ENCODE assay signal across 11 mouse cellular contexts in the genomic region with DNA sequence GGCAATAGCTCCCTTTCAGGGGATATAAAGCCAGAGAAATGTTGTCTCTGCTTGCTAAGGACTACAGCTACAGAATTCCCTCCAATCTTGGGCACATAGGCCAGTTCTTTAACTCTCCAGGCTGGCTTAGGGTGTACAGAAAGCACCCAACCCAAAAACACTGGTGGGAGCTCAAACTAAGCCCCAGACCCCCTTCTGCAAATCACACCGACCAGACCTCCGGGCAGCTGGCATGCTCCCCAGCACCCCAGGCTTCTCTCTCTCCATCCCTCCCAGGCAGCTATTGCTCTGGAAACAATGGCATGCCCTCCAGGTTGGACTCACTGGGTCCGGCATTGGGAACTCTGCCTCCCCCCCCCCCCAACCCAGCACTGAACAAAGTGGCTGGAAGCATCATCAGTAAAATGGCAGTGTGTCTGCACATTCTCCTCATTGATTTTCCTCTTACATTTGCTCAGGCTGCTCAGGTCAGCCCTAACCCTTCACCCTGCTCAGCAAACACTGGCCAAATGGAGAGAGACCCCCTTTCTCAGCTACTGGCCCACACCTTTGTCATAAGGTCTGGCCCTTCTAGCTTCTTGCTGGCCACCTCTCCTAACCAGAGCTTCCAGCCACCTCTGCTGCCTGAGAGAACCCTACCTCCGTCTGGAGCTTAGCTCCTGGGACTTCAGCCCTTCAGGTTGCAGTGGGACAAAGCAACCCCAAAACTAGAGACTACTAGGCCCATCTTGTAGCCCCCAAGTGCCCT. TPM values are rescaled to one million over a fixed set of nuclear protein-coding genes. Genes with fewer than 3 reads are reported as not detected.
DNase-seq lines count a peak whose midpoint lies in the region; ATAC-seq and TF ChIP-seq lines count a peak whose summit lies in the region.
"Had no signal": no experiment of that assay in that cellular context is flagged by ENCODE, and none has a peak within 500 bp of the region (broad histone marks: within the 10 kb centered on the region; RNA-seq: fewer than 3 reads in every experiment).

No protein-coding gene starts in this region.

- peak overlapping the region; percentile 64 for H3K9ac ChIP-seq in heart, embryonic 13.5 days
- H3K9ac ChIP-seq in embryonic facial prominence, embryonic 14.5 days (ENCODE audit: low read depth, low read length), result no peak overlapping the region; the same call in 1 of the 2 replicates
- peak overlapping the region; percentile 61 for H3K9ac ChIP-seq in intestine, postnatal 0 days (ENCODE audit: low read depth, low read length)
- H3K9ac ChIP-seq in neural tube, embryonic 11.5 days (ENCODE audit: low read length), result peak overlapping the region; percentile 99

- intact Hi-C loops in heart, postnatal 10 days (cut with DNase I), result no loop called here

- H3K4me1 ChIP-seq in heart, embryonic 13.5 days, result no peaks in the 10 kb centered on the region
- H3K4me1 ChIP-seq in embryonic facial prominence, embryonic 14.5 days (ENCODE audit: control insufficient read depth, insufficient read depth, low read length), result no peaks in the 10 kb centered on the region
- H3K4me1 ChIP-seq in intestine, postnatal 0 days (replicated peaks; ENCODE audit: control insufficient read depth, insufficient read depth, low read length), result no peaks in the 10 kb centered on the region
- H3K4me1 ChIP-seq in neural tube, embryonic 11.5 days (ENCODE audit: control insufficient read depth, insufficient read depth, low read length), result peaks cover 58% of the 10 kb centered on the region
- H3K4me1 ChIP-seq in forebrain, embryonic 10.5 days, result peaks cover 8% of the 10 kb centered on the region

- no peak for ATAC-seq in heart, embryonic 13.5 days (ENCODE audit: extremely low read depth, insufficient number of reproducible peaks, low FRiP score, low TSS enrichment)
- ATAC-seq in embryonic facial prominence, embryonic 14.5 days (ENCODE audit: low read depth), result no peak
- no peak for ATAC-seq in intestine, postnatal 0 days
- ATAC-seq in neural tube, embryonic 11.5 days (ENCODE audit: insufficient read depth, low FRiP score, low TSS enrichment), result no peak

- peaks cover 99% of the 10 kb centered on the region for H3K27me3 ChIP-seq in heart, embryonic 13.5 days (replicated peaks)
- H3K27me3 ChIP-seq in embryonic facial prominence, embryonic 14.5 days (replicated peaks; ENCODE audit: control insufficient read depth, insufficient read depth, low read length), result peaks cover 98% of the 10 kb centered on the region
- H3K27me3 ChIP-seq in intestine, postnatal 0 days (replicated peaks; ENCODE audit: control insufficient read depth, insufficient read depth, low read length), result peaks cover 15% of the 10 kb centered on the region; the same call in 1 of the 2 replicates
- no peaks in the 10 kb centered on the region for H3K27me3 ChIP-seq in neural tube, embryonic 11.5 days (ENCODE audit: control insufficient read depth, insufficient read depth, low read length)
- peaks cover 100% of the 10 kb centered on the region for H3K27me3 ChIP-seq in forebrain, embryonic 10.5 days (ENCODE audit: poor library complexity, severe bottlenecking)
- H3K27me3 ChIP-seq: CH12.LX had no signal

- peak overlapping the region; percentile 50 for H3K4me2 ChIP-seq in heart, embryonic 13.5 days
- peak overlapping the region; percentile 29; the same call in 1 of the 2 replicates for H3K4me2 ChIP-seq in embryonic facial prominence, embryonic 14.5 days (ENCODE audit: low read depth, low read length)
- H3K4me2 ChIP-seq in intestine, postnatal 0 days (replicated peaks; ENCODE audit: low read depth), result peak overlapping the region; percentile 76
- H3K4me2 ChIP-seq in neural tube, embryonic 11.5 days (ENCODE audit: low read depth), result peak overlapping the region; percentile 78

- H3K4me3 ChIP-seq in heart, embryonic 13.5 days, result peak overlapping the region; percentile 52
- peak overlapping the region; percentile 0; the same call in 1 of the 2 replicates for H3K4me3 ChIP-seq in embryonic facial prominence, embryonic 14.5 days (ENCODE audit: low read depth, low read length)
- peak overlapping the region; percentile 61 for H3K4me3 ChIP-seq in intestine, postnatal 0 days (ENCODE audit: low read depth, low read length)
- peak overlapping the region; percentile 91 for H3K4me3 ChIP-seq in neural tube, embryonic 11.5 days (ENCODE audit: low read depth, low read length)
- no peak overlapping the region for H3K4me3 ChIP-seq in forebrain, embryonic 10.5 days

- 5% methylated on average over 4 of the region's 4 CpGs for WGBS in heart, embryonic 13.5 days
- 1% methylated on average over 4 of the region's 4 CpGs for WGBS in embryonic facial prominence, embryonic 14.5 days
- WGBS in intestine, postnatal 0 days, result 49% methylated on average over 4 of the region's 4 CpGs
- WGBS in neural tube, embryonic 11.5 days, result 0% methylated on average over 4 of the region's 4 CpGs
- 0% methylated on average over 4 of the region's 4 CpGs for WGBS in forebrain, embryonic 10.5 days

- no peak for TF ChIP-seq CTCF in intestine, postnatal 0 days (IDR thresholded peaks at IDR 0.05; ENCODE audit: low read depth)

- no peaks in the 10 kb centered on the region for H3K9me3 ChIP-seq in heart, embryonic 13.5 days
- H3K9me3 ChIP-seq in embryonic facial prominence, embryonic 14.5 days (ENCODE audit: control insufficient read depth, low read length), result no peaks in the 10 kb centered on the region
- H3K9me3 ChIP-seq in intestine, postnatal 0 days (ENCODE audit: control insufficient read depth), result no peaks in the 10 kb centered on the region
- no peaks in the 10 kb centered on the region for H3K9me3 ChIP-seq in neural tube, embryonic 11.5 days (ENCODE audit: control insufficient read depth, low read length)
- H3K9me3 ChIP-seq in forebrain, embryonic 10.5 days, result no peaks in the 10 kb centered on the region

- peak overlapping the region; percentile 8 for H3K27ac ChIP-seq in heart, embryonic 13.5 days (replicated peaks)
- no peak overlapping the region for H3K27ac ChIP-seq in embryonic facial prominence, embryonic 14.5 days (replicated peaks; ENCODE audit: low read depth, low read length)
- peak overlapping the region; percentile 58 for H3K27ac ChIP-seq in intestine, postnatal 0 days (ENCODE audit: low read depth, low read length)
- H3K27ac ChIP-seq in neural tube, embryonic 11.5 days (ENCODE audit: low read depth, low read length), result peak overlapping the region; percentile 100
- H3K27ac ChIP-seq in forebrain, embryonic 10.5 days, result no peak overlapping the region
- H3K27ac ChIP-seq: macrophage had no signal

- H3K36me3 ChIP-seq in heart, embryonic 13.5 days, result no peaks in the 10 kb centered on the region
- no peaks in the 10 kb centered on the region for H3K36me3 ChIP-seq in embryonic facial prominence, embryonic 14.5 days (ENCODE audit: control insufficient read depth, insufficient read depth, low read length)
- no peaks in the 10 kb centered on the region for H3K36me3 ChIP-seq in intestine, postnatal 0 days (ENCODE audit: control insufficient read depth, insufficient read depth)
- H3K36me3 ChIP-seq in neural tube, embryonic 11.5 days (ENCODE audit: control insufficient read depth, insufficient read depth, low read length), result no peaks in the 10 kb centered on the region
- no peaks in the 10 kb centered on the region for H3K36me3 ChIP-seq in forebrain, embryonic 10.5 days (replicated peaks)

- DNase-seq in heart, postnatal 10 days, result no peak
- DNase-seq in embryonic facial prominence, embryonic 14.5 days (ENCODE audit: low spot score), result no peak
- peak; percentile 67 for DNase-seq in neural tube, embryonic 11.5 days (ENCODE audit: low spot score)
- DNase-seq in ovary, postnatal 36 days (ENCODE audit: low spot score), result no peak
- no peak for DNase-seq in thymus, postnatal 25 days
- DNase-seq in forebrain, embryonic 10.5 days (ENCODE audit: extremely low spot score, low spot score), result no peak
- DNase-seq: cerebellum, adult 11 months had no signal

RNA-seq across cellular contexts. Expression of gene 5730596B20Rik, which starts 1.8 kb away (rescaled TPM):
- polyA plus RNA-seq in heart, embryonic 13.5 days (2015; fragmentation: Nextera tagmentation; extraction: Ambion mirVana), result 0.15 and 0.33 TPM in 2 replicates
- under 1 TPM; 0.10 to 0.17 TPM for total RNA-seq in heart, postnatal 10 days (2021)
- polyA plus RNA-seq in embryonic facial prominence, embryonic 14.5 days (2014; fragmentation: Nextera tagmentation; extraction: Ambion mirVana), result 0.10 and 0.46 TPM in 2 replicates
- polyA plus RNA-seq in intestine, postnatal 0 days (2015; fragmentation: Nextera tagmentation; extraction: Ambion mirVana), result 0.61 and 0.97 TPM in 2 replicates
- polyA plus RNA-seq in neural tube, embryonic 11.5 days (2014; fragmentation: Nextera tagmentation; extraction: Ambion mirVana), result 4.1 and 4.5 TPM in 2 replicates
- polyA plus RNA-seq in forebrain, embryonic 10.5 days (2016; fragmentation: Nextera tagmentation; extraction: Ambion mirVana), result not detected in 2 replicates
- total RNA-seq: CH12.LX had no signal
- polyA plus RNA-seq: macrophage had no signal

RNA-seq across cellular contexts. Expression of gene Hoxa4, which starts 12.5 kb away (rescaled TPM):
- 0.71 and 0.74 TPM in 2 replicates for polyA plus RNA-seq in heart, embryonic 13.5 days (2015; fragmentation: Nextera tagmentation; extraction: Ambion mirVana)
- total RNA-seq in heart, postnatal 10 days (2021), result 1 to 10 TPM in 1 of 2 experiments, under 1 TPM in 1; 0.69 to 1.3 TPM
- polyA plus RNA-seq in embryonic facial prominence, embryonic 14.5 days (2014; fragmentation: Nextera tagmentation; extraction: Ambion mirVana), result 1.1 and 1.6 TPM in 2 replicates
- polyA plus RNA-seq in intestine, postnatal 0 days (2015; fragmentation: Nextera tagmentation; extraction: Ambion mirVana), result 3.6 and 4.5 TPM in 2 replicates
- 10.2 and 11.7 TPM in 2 replicates for polyA plus RNA-seq in neural tube, embryonic 11.5 days (2014; fragmentation: Nextera tagmentation; extraction: Ambion mirVana)
- polyA plus RNA-seq in forebrain, embryonic 10.5 days (2016; fragmentation: Nextera tagmentation; extraction: Ambion mirVana), result not detected in 2 replicates
- total RNA-seq: CH12.LX had no signal

RNA-seq across cellular contexts. Expression of gene Hoxa2, which starts 14.5 kb away (rescaled TPM):
- polyA plus RNA-seq in heart, embryonic 13.5 days (2015; fragmentation: Nextera tagmentation; extraction: Ambion mirVana), result 1.5 and 2.5 TPM in 2 replicates
- 1 to 10 TPM in 1 of 2 experiments, under 1 TPM in 1; 0.98 to 1.0 TPM for total RNA-seq in heart, postnatal 10 days (2021)
- polyA plus RNA-seq in embryonic facial prominence, embryonic 14.5 days (2014; fragmentation: Nextera tagmentation; extraction: Ambion mirVana), result 7.2 and 11.1 TPM in 2 replicates
- 3.3 TPM in 2 replicates for polyA plus RNA-seq in intestine, postnatal 0 days (2015; fragmentation: Nextera tagmentation; extraction: Ambion mirVana)
- polyA plus RNA-seq in neural tube, embryonic 11.5 days (2014; fragmentation: Nextera tagmentation; extraction: Ambion mirVana), result 36.0 and 37.5 TPM in 2 replicates
- not detected in 2 replicates for polyA plus RNA-seq in forebrain, embryonic 10.5 days (2016; fragmentation: Nextera tagmentation; extraction: Ambion mirVana)
- total RNA-seq: CH12.LX had no signal
- polyA plus RNA-seq: macrophage had no signal

RNA-seq across cellular contexts. Expression of gene Hoxa1, which starts 21.0 kb away (rescaled TPM):
- polyA plus RNA-seq in heart, embryonic 13.5 days (2015; fragmentation: Nextera tagmentation; extraction: Ambion mirVana), result 0.97 and 1.6 TPM in 2 replicates
- under 1 TPM; 0.22 to 0.30 TPM for total RNA-seq in heart, postnatal 10 days (2021)
- 1.4 and 1.7 TPM in 2 replicates for polyA plus RNA-seq in embryonic facial prominence, embryonic 14.5 days (2014; fragmentation: Nextera tagmentation; extraction: Ambion mirVana)
- 0.37 and 0.52 TPM in 2 replicates for polyA plus RNA-seq in intestine, postnatal 0 days (2015; fragmentation: Nextera tagmentation; extraction: Ambion mirVana)
- 8.0 and 9.3 TPM in 2 replicates for polyA plus RNA-seq in neural tube, embryonic 11.5 days (2014; fragmentation: Nextera tagmentation; extraction: Ambion mirVana)
- polyA plus RNA-seq in forebrain, embryonic 10.5 days (2016; fragmentation: Nextera tagmentation; extraction: Ambion mirVana), result not detected in 2 replicates

RNA-seq across cellular contexts. Expression of gene Hoxa5, which starts 25.3 kb away (rescaled TPM):
- 3.6 and 5.9 TPM in 2 replicates for polyA plus RNA-seq in heart, embryonic 13.5 days (2015; fragmentation: Nextera tagmentation; extraction: Ambion mirVana)
- 1 to 10 TPM; 1.2 to 1.6 TPM for total RNA-seq in heart, postnatal 10 days (2021)
- 2.4 and 3.3 TPM in 2 replicates for polyA plus RNA-seq in embryonic facial prominence, embryonic 14.5 days (2014; fragmentation: Nextera tagmentation; extraction: Ambion mirVana)
- 14.8 and 15.3 TPM in 2 replicates for polyA plus RNA-seq in intestine, postnatal 0 days (2015; fragmentation: Nextera tagmentation; extraction: Ambion mirVana)
- polyA plus RNA-seq in neural tube, embryonic 11.5 days (2014; fragmentation: Nextera tagmentation; extraction: Ambion mirVana), result 53.4 and 56.5 TPM in 2 replicates
- not detected in 2 replicates for polyA plus RNA-seq in forebrain, embryonic 10.5 days (2016; fragmentation: Nextera tagmentation; extraction: Ambion mirVana)

Comparison
In these comparisons a context has a peak if more than half of its experiments do, and no peak if none do; other contexts are left out.
1. H3K27ac ChIP-seq: peak in heart, embryonic 13.5 days (single experiment), intestine, postnatal 0 days (single experiment) and neural tube, embryonic 11.5 days (single experiment); none in embryonic facial prominence, embryonic 14.5 days (single experiment) and forebrain, embryonic 10.5 days (single experiment).
2. Peak in every context shown above with its lines, with median percentiles within 50 percentile points of each other: H3K4me2 ChIP-seq.